Mouse (Mus musculus): ENCODE data around the gene Safb.
"Not testable (repeated sequence)": the region's sequence is repeated elsewhere in the genome, so short reads cannot be mapped to it uniquely, and the experiment has no call there.

Safb gene

GRCm38 (mm10) chr17:56609452-56610171 is 25.0 kb downstream of the Safb start, which contains the start of gene 2410015M20Rik:
2410015M20Rik (minus strand) TSS chr17:56609771.
- DNase-seq (ENCODE audit: low spot score): peak; percentile 96

GRCm38 (mm10) chr17:56611323-56611722 is 26.7 kb downstream of the Safb start:
- DNase-seq (ENCODE audit: low spot score): no peak

GRCm38 (mm10) chr17:56611861-56612564 is 27.4 kb downstream of the Safb start:
- peak; percentile 78 for DNase-seq (ENCODE audit: low spot score)

- DNase-seq (ENCODE audit: low spot score): not testable (repeated sequence)
Observed at GRCm38 (mm10) chr17:56612565-56612939, 27.9 kb downstream of the Safb start.

GRCm38 (mm10) chr17:56613236-56613844 is 28.7 kb downstream of the Safb start, which contains the start of gene Rpl36:
Rpl36 (plus strand) TSS chr17:56613416.
- DNase-seq (ENCODE audit: low spot score): peak; percentile 94

- peak; percentile 42 for DNase-seq (ENCODE audit: low spot score)
Observed at GRCm38 (mm10) chr17:56613893-56614292, 29.3 kb downstream of the Safb start.

GRCm38 (mm10) chr17:56614391-56615135 is 29.9 kb downstream of the Safb start:
- DNase-seq (ENCODE audit: low spot score): no peak

GRCm38 (mm10) chr17:56615136-56615784 is 30.6 kb downstream of the Safb start:
- no peak for DNase-seq (ENCODE audit: low spot score)

- DNase-seq (ENCODE audit: low spot score): no peak
Observed at GRCm38 (mm10) chr17:56615792-56616191, 31.2 kb downstream of the Safb start.

GRCm38 (mm10) chr17:56616725-56617124 is 32.1 kb downstream of the Safb start:
- DNase-seq (ENCODE audit: low spot score): no peak

GRCm38 (mm10) chr17:56617628-56618027 is 33.0 kb downstream of the Safb start:
- DNase-seq (ENCODE audit: low spot score): no peak

- no peak for DNase-seq (ENCODE audit: low spot score)
Observed at GRCm38 (mm10) chr17:56625495-56625894, 40.9 kb downstream of the Safb start.

- DNase-seq (ENCODE audit: low spot score): peak; percentile 48
Observed at GRCm38 (mm10) chr17:56626260-56626659, 41.6 kb downstream of the Safb start.

GRCm38 (mm10) chr17:56626754-56627470 is 42.3 kb downstream of the Safb start, which contains the start of gene Lonp1:
Lonp1 (minus strand) TSS chr17:56626887.
- peak; percentile 98 for DNase-seq (ENCODE audit: low spot score)

- DNase-seq (ENCODE audit: low spot score): peak; percentile 57
Observed at GRCm38 (mm10) chr17:56627530-56628277, 43.1 kb downstream of the Safb start, which contains the start of gene Catsperd. Catsperd (plus strand) TSS chr17:56628143.

- DNase-seq (ENCODE audit: low spot score): not testable (repeated sequence)
Observed at GRCm38 (mm10) chr17:56629800-56630781, 45.5 kb downstream of the Safb start.

- no peak for DNase-seq (ENCODE audit: low spot score)
Observed at GRCm38 (mm10) chr17:56631807-56632206, 47.2 kb downstream of the Safb start.

GRCm38 (mm10) chr17:56634023-56634422 is 49.4 kb downstream of the Safb start:
- no peak for DNase-seq (ENCODE audit: low spot score)

GRCm38 (mm10) chr17:56643237-56643636 is 58.6 kb downstream of the Safb start:
- no peak for DNase-seq (ENCODE audit: low spot score)
